Mouse (Mus musculus): ENCODE data around the gene Hoxb8.

DNA sequence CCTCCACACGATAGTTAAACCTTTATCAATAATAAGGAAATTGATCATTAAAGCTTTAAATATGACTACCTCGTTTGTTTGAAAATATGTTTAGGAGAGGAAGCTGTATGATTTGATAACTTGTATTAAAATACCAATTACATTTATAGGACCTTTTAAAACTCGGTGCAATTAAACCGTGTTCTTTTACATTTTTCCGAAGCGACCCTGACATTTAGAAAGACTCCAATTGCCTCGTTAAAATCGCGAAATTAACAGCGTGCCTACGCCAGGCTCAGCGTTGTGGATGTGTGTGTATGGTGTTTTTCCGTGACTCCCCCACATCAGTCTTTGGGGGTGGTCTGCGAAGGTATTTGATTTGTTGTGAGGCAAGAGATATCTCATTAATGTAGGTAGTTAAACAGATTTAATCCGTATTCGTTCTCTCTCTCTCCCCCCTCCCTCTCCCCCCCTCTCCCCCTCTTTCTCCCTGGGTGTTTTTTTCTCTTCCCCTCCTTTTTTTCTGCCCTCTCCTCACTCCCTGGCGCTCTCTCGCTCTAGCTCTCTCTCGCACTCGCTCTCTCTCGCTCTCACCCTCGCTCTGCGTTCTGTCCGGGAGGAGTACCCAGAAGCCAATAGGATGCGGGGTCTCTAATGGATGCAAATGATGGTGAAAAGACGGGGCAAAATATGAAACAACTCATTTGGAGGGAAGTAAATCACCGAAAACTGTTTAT lies at the start of gene Hoxb8:
- TF ChIP-seq CTCF (IDR thresholded peaks at IDR 0.05; ENCODE audit: extremely low read depth, insufficient read depth, low read length) (no peak), POLR2A (IDR thresholded peaks at IDR 0.05; ENCODE audit: extremely low read depth, insufficient read depth, low read length) (no peak)

Data from cortical plate, adult 2 months (tissue).